ENCODE assay signal across 14 mouse cellular contexts in the genomic region with DNA sequence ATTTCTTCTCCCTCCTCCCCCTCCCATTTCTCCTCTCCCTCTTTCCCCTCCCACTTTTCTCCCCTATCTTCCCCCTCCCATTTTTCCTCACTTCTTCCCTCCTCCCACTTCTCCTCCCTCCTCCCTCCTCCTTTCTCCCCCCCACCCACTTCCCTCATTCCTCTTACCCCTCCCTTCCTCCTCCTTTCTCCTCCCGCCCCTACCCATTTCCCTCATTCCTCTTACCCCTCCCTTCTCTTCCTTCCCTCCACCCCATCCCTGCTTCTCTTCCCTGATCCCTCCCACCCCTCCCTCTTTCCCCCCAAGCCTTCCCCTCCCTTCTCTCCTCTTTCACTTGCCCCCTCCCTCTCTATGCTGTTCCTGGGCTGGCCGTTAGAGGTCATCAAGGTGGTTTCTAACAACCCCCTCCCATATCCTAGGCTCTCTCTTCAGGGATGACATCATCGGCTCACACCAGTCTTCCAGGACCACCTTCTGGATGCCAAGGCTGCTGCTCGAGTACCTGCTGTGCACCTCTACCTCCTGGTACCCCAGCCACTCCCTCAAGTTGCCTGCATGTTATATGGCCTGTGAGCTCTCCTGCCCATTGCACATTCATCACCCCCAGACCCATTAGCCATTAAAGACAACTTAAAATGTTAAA. TPM values are rescaled to one million over a fixed set of nuclear protein-coding genes. Genes with fewer than 3 reads are reported as not detected.
A peak's percentile ranks its signal among the peaks of the same experiment; 100 is the strongest.
DNase-seq lines count a peak whose midpoint lies in the region; ATAC-seq and TF ChIP-seq lines count a peak whose summit lies in the region.
"Had no signal": no experiment of that assay in that cellular context is flagged by ENCODE, and none has a peak within 500 bp of the region (broad histone marks: within the 10 kb centered on the region; RNA-seq: fewer than 3 reads in every experiment).

No protein-coding gene starts in this region.

- H3K9ac ChIP-seq in hindbrain, postnatal 0 days (replicated peaks; ENCODE audit: low read length), result no peak overlapping the region
- H3K9ac ChIP-seq in hindbrain, embryonic 12.5 days, result no peak overlapping the region
- no peak overlapping the region for H3K9ac ChIP-seq in neural tube, embryonic 13.5 days
- no peak overlapping the region for H3K9ac ChIP-seq in heart, embryonic 11.5 days (ENCODE audit: low read depth, low read length)

- H3K4me2 ChIP-seq in hindbrain, postnatal 0 days (ENCODE audit: low read depth, low read length), result 0 out of 2 replicates have a peak overlapping the region, but pooled peaks have one; percentile 5
- no peak overlapping the region for H3K4me2 ChIP-seq in hindbrain, embryonic 12.5 days (replicated peaks)
- H3K4me2 ChIP-seq in neural tube, embryonic 13.5 days, result peak overlapping the region; percentile 27; the same call in 1 of the 2 replicates
- H3K4me2 ChIP-seq in heart, embryonic 11.5 days, result no peak overlapping the region

- ATAC-seq in hindbrain, postnatal 0 days, result peak; percentile 1; the same call in 1 of the 2 replicates
- no peak for ATAC-seq in hindbrain, embryonic 12.5 days (ENCODE audit: low FRiP score)
- ATAC-seq in neural tube, embryonic 13.5 days (ENCODE audit: low read depth), result no peak
- ATAC-seq in heart, embryonic 11.5 days (replicated peaks; ENCODE audit: insufficient number of reproducible peaks, low FRiP score, low TSS enrichment), result no peak
- ATAC-seq: Patski had no signal

- H3K27ac ChIP-seq in hindbrain, postnatal 0 days, result no peak overlapping the region
- no peak overlapping the region for H3K27ac ChIP-seq in hindbrain, embryonic 12.5 days
- H3K27ac ChIP-seq in neural tube, embryonic 13.5 days (replicated peaks), result no peak overlapping the region
- H3K27ac ChIP-seq in heart, embryonic 11.5 days (ENCODE audit: low read depth, low read length), result no peak overlapping the region
- H3K27ac ChIP-seq: heart, adult 2 months had no signal

- H3K9me3 ChIP-seq in hindbrain, postnatal 0 days (ENCODE audit: low read length), result peaks cover 2% of the 10 kb centered on the region; the same call in 1 of the 2 replicates
- H3K9me3 ChIP-seq in hindbrain, embryonic 12.5 days (replicated peaks), result peaks cover 51% of the 10 kb centered on the region
- peaks cover 35% of the 10 kb centered on the region for H3K9me3 ChIP-seq in neural tube, embryonic 13.5 days
- peaks cover 13% of the 10 kb centered on the region for H3K9me3 ChIP-seq in heart, embryonic 11.5 days (replicated peaks; ENCODE audit: control insufficient read depth, low read length)

- 75% methylated on average over 4 of the region's 4 CpGs for WGBS in hindbrain, postnatal 0 days
- 87% methylated on average over 4 of the region's 4 CpGs for WGBS in hindbrain, embryonic 12.5 days
- 87% methylated on average over 4 of the region's 4 CpGs for WGBS in neural tube, embryonic 13.5 days
- 70% methylated on average over 4 of the region's 4 CpGs for WGBS in heart, embryonic 11.5 days (ENCODE audit: insufficient replicate concordance)

- no peaks in the 10 kb centered on the region for H3K4me1 ChIP-seq in hindbrain, postnatal 0 days (ENCODE audit: insufficient read depth, low read length)
- H3K4me1 ChIP-seq in hindbrain, embryonic 12.5 days, result peaks cover 19% of the 10 kb centered on the region
- peaks cover 16% of the 10 kb centered on the region; the same call in 1 of the 2 replicates for H3K4me1 ChIP-seq in neural tube, embryonic 13.5 days (replicated peaks)
- H3K4me1 ChIP-seq in heart, embryonic 11.5 days (ENCODE audit: control insufficient read depth, insufficient read depth, low read length), result no peaks in the 10 kb centered on the region

- H3K36me3 ChIP-seq in hindbrain, postnatal 0 days (ENCODE audit: insufficient read depth, low read length), result peaks cover 4% of the 10 kb centered on the region; the same call in 1 of the 2 replicates
- H3K36me3 ChIP-seq in hindbrain, embryonic 12.5 days, result peaks cover 15% of the 10 kb centered on the region; the same call in 1 of the 2 replicates
- H3K36me3 ChIP-seq in neural tube, embryonic 13.5 days, result peaks cover 35% of the 10 kb centered on the region
- H3K36me3 ChIP-seq in heart, embryonic 11.5 days (ENCODE audit: control insufficient read depth, insufficient read depth, low read length), result peaks cover 6% of the 10 kb centered on the region; the same call in 1 of the 2 replicates

- no peak for TF ChIP-seq CTCF in hindbrain, postnatal 0 days (IDR thresholded peaks at IDR 0.05; ENCODE audit: low read depth)

- DNase-seq in cerebellum, adult 9-10 months, result peak; percentile 43
- DNase-seq in cerebellum, postnatal 36 days, result no peak
- DNase-seq in hindbrain, postnatal 0 days (ENCODE audit: low spot score), result no peak
- no peak for DNase-seq in neural tube, embryonic 10.5 days (ENCODE audit: extremely low spot score, low spot score)
- no peak for DNase-seq in testis, postnatal 14 days (ENCODE audit: low spot score)
- DNase-seq: kidney, adult 18-20 months; kidney, postnatal 14 days had no signal

- H3K27me3 ChIP-seq in hindbrain, postnatal 0 days (ENCODE audit: insufficient read depth, low read length), result no peaks in the 10 kb centered on the region
- H3K27me3 ChIP-seq in hindbrain, embryonic 12.5 days, result peaks cover 3% of the 10 kb centered on the region; the same call in 1 of the 2 replicates
- H3K27me3 ChIP-seq in neural tube, embryonic 13.5 days, result no peaks in the 10 kb centered on the region
- H3K27me3 ChIP-seq in heart, embryonic 11.5 days (ENCODE audit: control insufficient read depth, insufficient read depth, low read length), result no peaks in the 10 kb centered on the region
- H3K27me3 ChIP-seq: CH12.LX, Patski had no signal

- H3K4me3 ChIP-seq in hindbrain, postnatal 0 days (ENCODE audit: low read length), result peak overlapping the region; percentile 19
- no peak overlapping the region for H3K4me3 ChIP-seq in hindbrain, embryonic 12.5 days
- H3K4me3 ChIP-seq in neural tube, embryonic 13.5 days, result peak overlapping the region; percentile 8; the same call in 1 of the 2 replicates
- H3K4me3 ChIP-seq in heart, embryonic 11.5 days (ENCODE audit: low read depth, low read length), result no peak overlapping the region
- H3K4me3 ChIP-seq: heart, adult 2 months had no signal

RNA-seq across cellular contexts. Expression of a gene that starts 56.7 kb away (rescaled TPM):
- 1.4 and 1.9 TPM in 2 replicates for total RNA-seq in hindbrain, postnatal 0 days (2014; rRNA removed)
- polyA plus RNA-seq in hindbrain, postnatal 0 days (2015; fragmentation: Nextera tagmentation; extraction: Ambion mirVana), result 0.81 and 1.3 TPM in 2 replicates
- polyA plus RNA-seq in hindbrain, embryonic 12.5 days (2016; fragmentation: Nextera tagmentation; extraction: Ambion mirVana), result 1.5 and 1.6 TPM in 2 replicates
- 1.5 and 1.7 TPM in 2 replicates for polyA plus RNA-seq in neural tube, embryonic 13.5 days (2015; fragmentation: Nextera tagmentation; extraction: Ambion mirVana)
- 0.56 and 0.69 TPM in 2 replicates for polyA plus RNA-seq in heart, embryonic 11.5 days (2014; fragmentation: Nextera tagmentation; extraction: Ambion mirVana)
- total RNA-seq: CH12.LX; heart, adult 2 months; megakaryocyte-erythroid progenitor cell, adult 5-6 weeks had no signal
- polyA plus RNA-seq: Patski had no signal

Comparison
In these comparisons a context has a peak if more than half of its experiments do, and no peak if none do; other contexts are left out.
1. H3K4me2 ChIP-seq: peak in hindbrain, postnatal 0 days (single experiment) and neural tube, embryonic 13.5 days (single experiment); none in hindbrain, embryonic 12.5 days (single experiment) and heart, embryonic 11.5 days (single experiment).
2. H3K4me3 ChIP-seq: peak in hindbrain, postnatal 0 days (single experiment) and neural tube, embryonic 13.5 days (single experiment); none in hindbrain, embryonic 12.5 days (single experiment) and heart, embryonic 11.5 days (single experiment).